27 mouse cellular contexts compared by ENCODE assay signal in the genomic region with DNA sequence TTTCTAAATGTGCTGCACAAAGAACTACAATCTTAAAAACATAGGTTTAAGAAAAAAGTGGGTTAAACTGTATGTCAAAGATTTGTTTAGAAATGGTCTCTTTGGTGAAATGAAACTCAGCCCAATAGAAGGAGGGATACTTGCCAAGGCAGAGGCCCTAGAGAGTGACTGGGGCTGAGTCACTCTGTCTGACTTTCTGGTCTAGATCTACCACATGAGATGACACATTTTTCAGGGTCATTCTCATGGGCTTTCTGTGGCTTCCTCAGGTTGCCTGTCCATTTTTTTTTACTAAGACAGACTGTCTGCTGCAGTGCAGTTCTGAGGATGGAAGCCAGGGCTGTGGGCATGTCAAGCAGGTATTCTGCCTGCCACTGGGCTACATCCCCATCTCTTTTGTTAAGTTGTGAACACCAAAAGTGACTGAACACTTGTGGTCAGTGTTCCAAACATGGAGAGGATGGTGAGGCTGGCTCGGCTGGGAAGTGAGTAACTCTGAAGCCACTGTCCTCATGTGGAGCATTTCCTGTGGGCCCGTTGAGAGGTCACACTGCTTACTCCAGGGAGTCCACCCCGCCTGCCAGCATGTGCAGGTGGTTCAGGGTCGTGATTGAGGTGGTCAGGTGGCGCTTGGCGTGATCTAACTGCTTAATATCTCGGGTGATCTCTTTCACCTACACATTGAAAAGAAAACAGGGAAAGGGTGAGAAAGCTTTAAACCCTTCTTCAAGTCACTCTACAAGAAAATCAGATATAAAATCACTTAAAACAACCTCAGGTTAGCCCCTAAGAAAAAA. TPM values are rescaled to one million over a fixed set of nuclear protein-coding genes. Genes with fewer than 3 reads are reported as not detected.
DNase-seq lines count a peak whose midpoint lies in the region; ATAC-seq and TF ChIP-seq lines count a peak whose summit lies in the region.
"Had no signal": no experiment of that assay in that cellular context is flagged by ENCODE, and none has a peak within 500 bp of the region (broad histone marks: within the 10 kb centered on the region; RNA-seq: fewer than 3 reads in every experiment).

No protein-coding gene starts in this region.

- DNase-seq in MN1 (ENCODE audit: low spot score): peak; percentile 11
- peak; percentile 72 for DNase-seq in adrenal gland, postnatal 14 days
- DNase-seq in spleen, adult 18-20 months: no peak
- DNase-seq: cerebellum, adult 11 months; cerebellum, postnatal 25 days; embryo, embryonic 11 days; heart, adult 18-20 months; heart, postnatal 36 days; kidney, adult 9 months; kidney, postnatal 25 days; lung, adult 2 months; lung, postnatal 4 days; right cerebral cortex, postnatal 14 days had no signal

- 85% methylated on average over 7 of the region's 7 CpGs for WGBS in hindbrain, embryonic 12.5 days
- WGBS in forebrain, embryonic 13.5 days: 86% methylated on average over 7 of the region's 7 CpGs

- H3K27ac ChIP-seq in hindbrain, embryonic 12.5 days: no peak overlapping the region
- H3K27ac ChIP-seq in forebrain, embryonic 13.5 days: no peak overlapping the region
- H3K27ac ChIP-seq: forebrain, embryonic 10.5 days; hindbrain, embryonic 15.5 days; intestine, embryonic 15.5 days; liver, embryonic 12.5 days; midbrain, embryonic 12.5 days; neural tube, embryonic 13.5 days; stomach, embryonic 15.5 days had no signal

- H3K27me3 ChIP-seq in megakaryocyte, embryonic 14.5 days (replicated peaks): no peaks in the 10 kb centered on the region
- no peaks in the 10 kb centered on the region for H3K27me3 ChIP-seq in myocyte (ENCODE audit: control insufficient read depth, insufficient read depth, insufficient read length)
- H3K27me3 ChIP-seq in hindbrain, embryonic 12.5 days: no peaks in the 10 kb centered on the region
- H3K27me3 ChIP-seq in forebrain, embryonic 13.5 days: no peaks in the 10 kb centered on the region
- H3K27me3 ChIP-seq: hindbrain, embryonic 15.5 days; intestine, embryonic 15.5 days; liver, embryonic 12.5 days; midbrain, embryonic 12.5 days; neural tube, embryonic 13.5 days; stomach, embryonic 15.5 days had no signal

- H3K36me3 ChIP-seq in megakaryocyte, embryonic 14.5 days (replicated peaks; ENCODE audit: low read length): peaks cover 52% of the 10 kb centered on the region
- peaks cover 14% of the 10 kb centered on the region for H3K36me3 ChIP-seq in myocyte (ENCODE audit: control insufficient read depth, insufficient read depth)
- H3K36me3 ChIP-seq in hindbrain, embryonic 12.5 days: peaks cover 55% of the 10 kb centered on the region
- peaks cover 65% of the 10 kb centered on the region for H3K36me3 ChIP-seq in forebrain, embryonic 13.5 days (ENCODE audit: poor library complexity, severe bottlenecking)

- no peaks in the 10 kb centered on the region for H3K9me3 ChIP-seq in megakaryocyte, embryonic 14.5 days
- H3K9me3 ChIP-seq in hindbrain, embryonic 12.5 days (replicated peaks): no peaks in the 10 kb centered on the region
- no peaks in the 10 kb centered on the region for H3K9me3 ChIP-seq in forebrain, embryonic 13.5 days (replicated peaks)
- H3K9me3 ChIP-seq: forebrain, embryonic 10.5 days; G1E; hindbrain, embryonic 15.5 days; intestine, embryonic 15.5 days; liver, embryonic 12.5 days; midbrain, embryonic 12.5 days; neural tube, embryonic 13.5 days; stomach, embryonic 15.5 days had no signal

- H3K79me2 ChIP-seq in myocyte (ENCODE audit: control insufficient read depth, insufficient read depth): no peaks in the 10 kb centered on the region

- no peak for TF ChIP-seq POLR2A in myocyte (IDR thresholded peaks at IDR 0.05; ENCODE audit: insufficient read length, low read depth)

- H3K4me2 ChIP-seq in myocyte (ENCODE audit: low read depth): peak overlapping the region; percentile 62
- no peak overlapping the region for H3K4me2 ChIP-seq in hindbrain, embryonic 12.5 days (replicated peaks)
- no peak overlapping the region for H3K4me2 ChIP-seq in forebrain, embryonic 13.5 days
- H3K4me2 ChIP-seq: hindbrain, embryonic 15.5 days; intestine, embryonic 15.5 days; liver, embryonic 12.5 days; midbrain, embryonic 12.5 days; neural tube, embryonic 13.5 days; stomach, embryonic 15.5 days had no signal

- no peak overlapping the region for H3K9ac ChIP-seq in hindbrain, embryonic 12.5 days
- no peak overlapping the region for H3K9ac ChIP-seq in forebrain, embryonic 13.5 days
- H3K9ac ChIP-seq: hindbrain, embryonic 15.5 days; intestine, embryonic 15.5 days; liver, embryonic 12.5 days; midbrain, embryonic 12.5 days; neural tube, embryonic 13.5 days; stomach, embryonic 15.5 days had no signal

- no peak for ATAC-seq in megakaryocyte, adult 5-6 weeks (ENCODE audit: poor library complexity, severe bottlenecking)
- no peak for ATAC-seq in hindbrain, embryonic 12.5 days (ENCODE audit: low FRiP score)
- ATAC-seq in forebrain, embryonic 13.5 days: no peak
- ATAC-seq: CD4-positive, CD25-positive, alpha-beta regulatory T cell, adult 4 months; intestine, embryonic 15.5 days; liver, embryonic 12.5 days had no signal

- peaks cover 54% of the 10 kb centered on the region for H3K4me1 ChIP-seq in megakaryocyte, embryonic 14.5 days
- no peaks in the 10 kb centered on the region for H3K4me1 ChIP-seq in hindbrain, embryonic 12.5 days
- H3K4me1 ChIP-seq in forebrain, embryonic 13.5 days: no peaks in the 10 kb centered on the region
- H3K4me1 ChIP-seq: forebrain, embryonic 10.5 days; hindbrain, embryonic 15.5 days; intestine, embryonic 15.5 days; liver, embryonic 12.5 days; midbrain, embryonic 12.5 days; neural tube, embryonic 13.5 days; stomach, embryonic 15.5 days had no signal

- H3K4me3 ChIP-seq in megakaryocyte, embryonic 14.5 days (replicated peaks): peak overlapping the region; percentile 76
- no peak overlapping the region for H3K4me3 ChIP-seq in myocyte
- H3K4me3 ChIP-seq in hindbrain, embryonic 12.5 days: no peak overlapping the region
- H3K4me3 ChIP-seq in forebrain, embryonic 13.5 days: no peak overlapping the region
- H3K4me3 ChIP-seq: forebrain, embryonic 10.5 days; hindbrain, embryonic 15.5 days; intestine, embryonic 15.5 days; liver, embryonic 12.5 days; midbrain, embryonic 12.5 days; neural tube, embryonic 13.5 days; stomach, embryonic 15.5 days had no signal

- no peak overlapping the region for H3ac ChIP-seq in myocyte (ENCODE audit: control insufficient read depth, insufficient read length)

TF ChIP-seq in myocyte, 11 proteins besides CTCF, POLR2A, EP300 and RAD21:
- TF ChIP-seq MYOG (IDR thresholded peaks at IDR 0.05; ENCODE audit: control insufficient read depth in 1 of 3, insufficient read depth in 1 of 3, insufficient read length in 2 of 3, low read depth in 2 of 3) (no peak), TCF3 (IDR thresholded peaks at IDR 0.05; ENCODE audit: insufficient read length, low read depth) (peak; percentile 6), TCF12 (IDR thresholded peaks at IDR 0.05; ENCODE audit: insufficient read depth, poor library complexity, severe bottlenecking) (no peak), MYOD1 (IDR thresholded peaks at IDR 0.05; ENCODE audit: control insufficient read depth in 1 of 3, insufficient read length in 2 of 3, low read depth in 2 of 3) (peak in 2 of 3 experiments; percentile 49 to 79)

RNA-seq across cellular contexts. Expression of gene Vps53, which starts 43.6 kb away (rescaled TPM):
- 8.8 and 34.4 TPM in 2 replicates for polyA plus RNA-seq in megakaryocyte, embryonic 14.5 days (2012; ENCODE audit: insufficient read depth, low replicate concordance)
- 22.2 and 30.5 TPM in 2 replicates for total RNA-seq in megakaryocyte, adult 5-6 weeks (2015)
- total RNA-seq in megakaryocyte, adult 5-6 weeks (2017): 31.5 and 32.8 TPM in 2 replicates
- 39.5 and 41.1 TPM in 2 replicates for total RNA-seq in adrenal gland, postnatal 14 days (2021)
- 41.2 TPM for polyA plus RNA-seq in myocyte (2012; fragmentation: generic; extraction: Trizol)
- polyA plus RNA-seq in hindbrain, embryonic 12.5 days (2016; fragmentation: Nextera tagmentation; extraction: Ambion mirVana): 56.3 and 60.6 TPM in 2 replicates
- polyA plus RNA-seq in forebrain, embryonic 13.5 days (2015; fragmentation: Nextera tagmentation; extraction: Ambion mirVana): 55.6 and 59.8 TPM in 2 replicates

RNA-seq across cellular contexts. Expression of gene Fam57a, which starts 43.6 kb away (rescaled TPM):
- 3.4 TPM in 1 of 2 replicates, not detected in the other for polyA plus RNA-seq in megakaryocyte, embryonic 14.5 days (2012; ENCODE audit: insufficient read depth, low replicate concordance)
- total RNA-seq in megakaryocyte, adult 5-6 weeks (2015): 2.1 and 2.4 TPM in 2 replicates
- total RNA-seq in megakaryocyte, adult 5-6 weeks (2017): 1.8 and 1.9 TPM in 2 replicates
- total RNA-seq in adrenal gland, postnatal 14 days (2021): 7.6 and 8.0 TPM in 2 replicates
- polyA plus RNA-seq in myocyte (2012; fragmentation: generic; extraction: Trizol): 10.0 TPM
- 27.6 and 31.2 TPM in 2 replicates for polyA plus RNA-seq in hindbrain, embryonic 12.5 days (2016; fragmentation: Nextera tagmentation; extraction: Ambion mirVana)
- polyA plus RNA-seq in forebrain, embryonic 13.5 days (2015; fragmentation: Nextera tagmentation; extraction: Ambion mirVana): 20.8 and 25.5 TPM in 2 replicates

Comparison
In these comparisons a context has a peak if more than half of its experiments do, and no peak if none do; other contexts are left out.
1. DNase-seq: peak in MN1 (single experiment) and adrenal gland, postnatal 14 days (single experiment); none in spleen, adult 18-20 months (0 of 2).